Mouse (Mus musculus) kidney, adult 11 months (tissue): ENCODE results near the gene Ttll5.

Experiments
- DNase-seq: peaks from one replicate; pipeline ENCODE4 v3.0.0; 2022

The Ttll5 gene

GRCm38 (mm10) chr12:86022282-86022984, 198.0 kb downstream of the Ttll5 start:
- DNase-seq, result no peak

GRCm38 (mm10) chr12:86023081-86023871, 198.8 kb downstream of the Ttll5 start:
- DNase-seq, result peak; percentile 10

GRCm38 (mm10) chr12:86024426-86024825, 200.0 kb downstream of the Ttll5 start:
- DNase-seq, result no peak

GRCm38 (mm10) chr12:86025480-86025879, 201.0 kb downstream of the Ttll5 start:
- no peak for DNase-seq

- no peak for DNase-seq
These were observed 202.5 kb downstream of the Ttll5 start for GRCm38 (mm10) chr12:86027000-86027399.

GRCm38 (mm10) chr12:86027747-86028146, 203.3 kb downstream of the Ttll5 start:
- no peak for DNase-seq

- DNase-seq, result no peak
These were observed 206.5 kb downstream of the Ttll5 start for GRCm38 (mm10) chr12:86030932-86031331.

- no peak for DNase-seq
These were observed 211.1 kb downstream of the Ttll5 start for GRCm38 (mm10) chr12:86035586-86035985.

GRCm38 (mm10) chr12:86036368-86037166, 212.1 kb downstream of the Ttll5 start:
- no peak for DNase-seq

GRCm38 (mm10) chr12:86037235-86037921, 212.9 kb downstream of the Ttll5 start:
- no peak for DNase-seq

- no peak for DNase-seq
These were observed 214.6 kb downstream of the Ttll5 start for GRCm38 (mm10) chr12:86039078-86039477.

- DNase-seq, result no peak
These were observed 215.3 kb downstream of the Ttll5 start for GRCm38 (mm10) chr12:86039751-86040150.

- DNase-seq, result no peak
These were observed 221.7 kb downstream of the Ttll5 start for GRCm38 (mm10) chr12:86046141-86046540.

- DNase-seq, result no peak
These were observed 222.3 kb downstream of the Ttll5 start for GRCm38 (mm10) chr12:86046776-86047175.

GRCm38 (mm10) chr12:86047376-86047775, 222.9 kb downstream of the Ttll5 start:
- no peak for DNase-seq

GRCm38 (mm10) chr12:86049813-86050212, 225.4 kb downstream of the Ttll5 start:
- no peak for DNase-seq

GRCm38 (mm10) chr12:86051477-86051876, 227.0 kb downstream of the Ttll5 start:
- DNase-seq, result no peak

GRCm38 (mm10) chr12:86055306-86055705, 230.8 kb downstream of the Ttll5 start:
- no peak for DNase-seq

GRCm38 (mm10) chr12:86056976-86057375, 232.5 kb downstream of the Ttll5 start:
- no peak for DNase-seq

- no peak for DNase-seq
These were observed 233.1 kb downstream of the Ttll5 start for GRCm38 (mm10) chr12:86057516-86057915.

- no peak for DNase-seq
These were observed 234.9 kb downstream of the Ttll5 start for GRCm38 (mm10) chr12:86059341-86059740.

- DNase-seq, result no peak
These were observed 240.3 kb downstream of the Ttll5 start for GRCm38 (mm10) chr12:86064796-86065195.

- no peak for DNase-seq
These were observed 247.0 kb downstream of the Ttll5 start for GRCm38 (mm10) chr12:86071432-86071831.
